8 mouse cellular contexts compared by ENCODE assay signal in the genomic region with DNA sequence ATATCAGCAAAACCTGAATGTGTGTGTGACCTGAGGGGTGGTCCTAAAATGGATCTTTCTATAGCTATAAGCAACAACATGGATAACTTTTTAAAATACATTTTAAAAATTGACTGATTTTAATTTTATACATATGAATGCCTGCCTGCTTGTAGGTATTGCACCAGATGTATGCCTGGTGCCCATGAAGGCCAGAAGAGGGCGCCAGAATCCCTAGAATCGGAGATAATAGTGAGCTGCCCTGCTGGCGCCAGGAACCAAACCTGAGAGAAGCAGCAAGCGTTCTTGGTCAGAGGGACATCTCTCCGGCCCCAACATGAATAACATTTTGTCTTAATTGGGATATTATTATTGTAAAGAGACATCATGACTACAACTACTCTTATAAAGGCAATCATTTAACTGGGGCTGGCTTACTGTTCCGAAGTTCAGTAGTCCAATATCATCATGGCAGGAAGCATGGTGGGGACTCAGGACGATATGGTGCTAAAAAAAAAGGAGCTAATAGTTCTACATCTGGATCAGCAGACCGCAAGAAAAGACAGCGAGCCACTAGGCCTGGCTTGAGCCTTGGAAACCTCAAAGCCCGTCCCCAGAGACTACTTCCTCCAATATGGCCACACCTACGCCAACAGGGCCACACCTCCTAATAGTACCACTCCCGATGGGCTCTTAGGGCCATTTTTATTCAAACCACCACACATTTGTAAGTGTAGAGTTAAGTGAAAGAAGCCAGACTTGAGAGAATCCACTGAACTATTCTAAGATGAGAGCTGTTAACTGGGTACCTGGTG. TPM values are rescaled to one million over a fixed set of nuclear protein-coding genes. Genes with fewer than 3 reads are reported as not detected.
DNase-seq lines count a peak whose midpoint lies in the region; ATAC-seq lines count a peak whose summit lies in the region.

No protein-coding gene starts in this region.

- H3K9me3 ChIP-seq in heart, embryonic 10.5 days, result no peaks in the 10 kb centered on the region
- H3K9me3 ChIP-seq in heart, embryonic 11.5 days (replicated peaks; ENCODE audit: control insufficient read depth, low read length), result no peaks in the 10 kb centered on the region

- no peak overlapping the region for H3K4me2 ChIP-seq in heart, embryonic 11.5 days

- WGBS in heart, embryonic 10.5 days, result 51% methylated on average over 12 of the region's 12 CpGs
- 51% methylated on average over 12 of the region's 12 CpGs for WGBS in heart, embryonic 11.5 days (ENCODE audit: insufficient replicate concordance)

- peaks cover 12% of the 10 kb centered on the region; the same call in 1 of the 2 replicates for H3K4me1 ChIP-seq in heart, embryonic 10.5 days
- 0 out of 2 replicates have a peak, but pooled peaks cover 5% of the 10 kb centered on the region for H3K4me1 ChIP-seq in heart, embryonic 11.5 days (ENCODE audit: control insufficient read depth, insufficient read depth, low read length)

- no peak overlapping the region for H3K27ac ChIP-seq in heart, embryonic 10.5 days
- H3K27ac ChIP-seq in heart, embryonic 11.5 days (ENCODE audit: low read depth, low read length), result no peak overlapping the region

- H3K27me3 ChIP-seq in heart, embryonic 10.5 days (ENCODE audit: insufficient read depth, poor library complexity, severe bottlenecking), result peaks cover 25% of the 10 kb centered on the region
- H3K27me3 ChIP-seq in heart, embryonic 11.5 days (ENCODE audit: control insufficient read depth, insufficient read depth, low read length), result peaks cover 10% of the 10 kb centered on the region; the same call in 1 of the 2 replicates

- no peak overlapping the region for H3K9ac ChIP-seq in heart, embryonic 11.5 days (ENCODE audit: low read depth, low read length)

- no peak for ATAC-seq in heart, embryonic 11.5 days (replicated peaks; ENCODE audit: insufficient number of reproducible peaks, low FRiP score, low TSS enrichment)
- no peak for ATAC-seq in erythroblast, adult 5-6 weeks (replicated peaks; ENCODE audit: low FRiP score, poor library complexity, severe bottlenecking)

- no peaks in the 10 kb centered on the region for H3K36me3 ChIP-seq in heart, embryonic 10.5 days
- H3K36me3 ChIP-seq in heart, embryonic 11.5 days (ENCODE audit: control insufficient read depth, insufficient read depth, low read length), result no peaks in the 10 kb centered on the region

- H3K4me3 ChIP-seq in heart, embryonic 10.5 days, result no peak overlapping the region
- H3K4me3 ChIP-seq in heart, embryonic 11.5 days (ENCODE audit: low read depth, low read length), result no peak overlapping the region

- peak; percentile 73 for DNase-seq in heart, embryonic 10.5 days (ENCODE audit: low spot score)
- DNase-seq in 3T3-L1 (ENCODE audit: low read depth, low spot score) (peak; percentile 63), ES-CJ7 (ENCODE audit: low read depth, low spot score) (peak; percentile 81)
- DNase-seq in embryo, embryonic 10.5 days (ENCODE audit: low spot score), result peak; percentile 77
- peak; percentile 29 for DNase-seq in lung, postnatal 10 days
- DNase-seq in Muller cell, postnatal 12 days (ENCODE audit: inconsistent ontology term), result no peak

RNA-seq across cellular contexts. Expression of a gene that starts 3.9 kb away (rescaled TPM):
- polyA plus RNA-seq in heart, embryonic 10.5 days (2016; fragmentation: Nextera tagmentation; extraction: Ambion mirVana), result 0.20 and 0.26 TPM in 2 replicates
- 0.11 and 0.24 TPM in 2 replicates for polyA plus RNA-seq in heart, embryonic 11.5 days (2014; fragmentation: Nextera tagmentation; extraction: Ambion mirVana)
- not detected in 2 replicates for total RNA-seq in erythroblast, adult 5-6 weeks (2015; ENCODE audit: low replicate concordance)
- total RNA-seq in erythroblast, adult 5-6 weeks (2017; ENCODE audit: low replicate concordance), result 0.28 and 0.77 TPM in 2 replicates
